Mouse (Mus musculus) macrophage (primary cell): ENCODE data around the gene Mfsd4b5. TPM values are rescaled to one million over a fixed set of nuclear protein-coding genes. Genes with fewer than 3 reads are reported as not detected.
"Not testable (repeated sequence)": the region's sequence is repeated elsewhere in the genome, so short reads cannot be mapped to it uniquely, and the experiment has no call there.

Experiments
- H3K27ac ChIP-seq: fragments of 350-480 bp; formaldehyde crosslinking; 2 replicates; pipeline ENCODE4 v1.9.0; 2021
- H3K36me3 ChIP-seq: fragments of 350-480 bp; formaldehyde crosslinking; 2 replicates; pipeline ENCODE4 v1.9.0; 2021; ENCODE audit errors: inconsistent target
- H3K4me3 ChIP-seq: fragments of 350-480 bp; formaldehyde crosslinking; 2 replicates; pipeline ENCODE4 v1.9.0; 2021; ENCODE audit errors: inconsistent target
- H3K79me2 ChIP-seq: fragments of 350-480 bp; formaldehyde crosslinking; 2 replicates; pipeline ENCODE4 v1.9.0; 2021; ENCODE audit errors: inconsistent target
- WGBS: methylation state at CpG from one replicate; pipeline ENCODE4 v1.1.7; 2026; ENCODE audit warnings: inconsistent platforms; ENCODE audit not compliant: missing documents; 5-methylcytosine and 5-hydroxymethylcytosine counted together
- polyA plus RNA-seq: library from polyadenylated mRNA; stranded (reverse); fragments of 250-400 nt; gene quantifications from 3 replicates; pipeline ENCODE4 v1.2.4, GENCODE M21; 2018; ENCODE audit warnings: inconsistent platforms
- total RNA-seq, 78 experiments: library from RNA; depleted of rRNA; stranded (reverse); fragments of 250-400 nt; gene quantifications; 1 replicate in 9 of 78; 2 replicates in 24 of 78; 3 replicates in 43 of 78; 4 replicates in 2 of 78; pipeline ENCODE4 v1.2.4; 2018; ENCODE audit warnings: inconsistent platforms in 56 of 78

The Mfsd4b5 gene
- total RNA-seq (2018; cell fraction: chromatin; rRNA removed), result 1 to 10 TPM in 17 of 26 experiments, under 1 TPM in 9; 0.37 to 5.0 (median 1.5) TPM
- under 1 TPM; 0.09 to 0.58 (median 0.24) TPM for total RNA-seq (2018; cell fraction: cytosol; rRNA removed)
- 1 to 10 TPM in 21 of 26 experiments, under 1 TPM in 5; 0.60 to 6.7 (median 2.0) TPM for total RNA-seq (2018; cell fraction: nucleus; rRNA removed)
- 0.06 to 0.16 TPM (median 0.14 TPM) in 3 replicates for polyA plus RNA-seq

DNA sequence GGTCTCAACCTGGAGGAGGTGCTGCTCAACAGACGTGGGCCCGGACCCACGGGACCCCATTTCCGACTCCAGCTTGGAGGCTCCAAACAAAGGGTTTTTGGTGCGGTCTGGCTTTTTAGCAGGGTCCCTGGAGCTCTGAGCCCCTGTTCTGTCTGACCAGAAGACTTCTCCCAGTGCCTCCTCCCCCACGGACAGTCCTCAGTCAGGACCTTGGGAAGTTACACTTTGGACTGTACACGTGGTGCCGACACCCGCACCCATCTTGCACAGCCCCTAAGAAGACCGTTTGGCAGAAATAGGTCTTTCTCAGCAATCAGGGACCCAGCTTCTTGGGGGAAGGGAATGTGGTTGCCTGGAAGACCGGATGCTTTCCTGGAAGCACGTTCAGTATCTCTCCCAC, at the start of gene Mfsd4b5:
Mfsd4b5 (minus strand) TSS at position 181 of the 400 bp plus-strand sequence.
- 92% methylated on average over 11 of the region's 12 CpGs for WGBS
- no peaks in the 10 kb centered on the region for H3K36me3 ChIP-seq
- no peaks in the 10 kb centered on the region for H3K79me2 ChIP-seq
- no peak within 1 kb of the TSS for H3K4me3 ChIP-seq
- H3K27ac ChIP-seq, result no peak within 1 kb of the TSS

DNA sequence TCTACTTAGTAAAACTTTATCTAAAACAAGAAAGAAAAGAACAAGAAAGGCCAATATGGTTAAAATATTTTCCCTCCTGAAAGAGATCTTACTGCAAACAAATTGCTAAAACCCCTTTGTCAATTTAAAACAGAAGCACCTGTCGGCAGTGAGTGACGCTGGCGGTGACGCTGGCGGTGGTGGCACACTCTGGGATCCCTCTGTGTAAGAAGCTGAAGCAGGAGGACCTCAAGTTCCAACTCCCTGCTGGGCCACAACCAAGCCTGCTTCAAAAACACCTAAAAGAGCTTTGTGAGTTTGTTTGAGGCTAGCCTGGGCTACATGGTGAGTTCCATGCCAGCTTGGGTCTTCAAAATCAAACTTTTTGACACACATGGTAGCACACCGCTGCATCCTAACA, 48.5 kb upstream of the Mfsd4b5 start:
- Histone ChIP-seq H3K79me2 (no peaks in the 10 kb centered on the region), H3K36me3 (peaks cover 50% of the 10 kb centered on the region), H3K27ac (no peak overlapping the region), H3K4me3 (no peak overlapping the region)
- WGBS, result 97% methylated on average over 6 of the region's 6 CpGs

DNA sequence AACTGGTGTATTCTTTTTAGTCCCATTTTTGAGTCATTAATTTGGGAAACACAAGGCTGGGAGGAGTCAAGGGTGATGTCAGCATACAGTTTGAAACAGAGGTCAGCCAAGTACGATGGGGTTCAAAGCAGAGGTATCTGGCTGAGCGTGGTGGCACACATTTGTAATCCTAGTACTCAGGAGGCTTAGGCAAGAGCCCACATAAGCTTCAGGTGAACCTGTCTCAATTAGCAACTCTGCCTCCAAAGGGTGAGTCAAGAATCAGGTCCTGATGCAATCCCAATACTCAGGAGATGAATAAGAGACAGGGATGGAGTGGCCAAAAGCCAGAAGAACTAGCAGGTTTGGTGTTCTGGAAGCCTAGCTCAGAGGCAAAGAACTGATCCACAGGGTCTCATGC, 46.5 kb upstream of the Mfsd4b5 start:
- H3K4me3 ChIP-seq, result no peak overlapping the region
- 95% methylated on average over 2 of the region's 2 CpGs for WGBS
- H3K36me3 ChIP-seq, result peaks cover 41% of the 10 kb centered on the region
- H3K79me2 ChIP-seq, result no peaks in the 10 kb centered on the region
- no peak overlapping the region for H3K27ac ChIP-seq

DNA sequence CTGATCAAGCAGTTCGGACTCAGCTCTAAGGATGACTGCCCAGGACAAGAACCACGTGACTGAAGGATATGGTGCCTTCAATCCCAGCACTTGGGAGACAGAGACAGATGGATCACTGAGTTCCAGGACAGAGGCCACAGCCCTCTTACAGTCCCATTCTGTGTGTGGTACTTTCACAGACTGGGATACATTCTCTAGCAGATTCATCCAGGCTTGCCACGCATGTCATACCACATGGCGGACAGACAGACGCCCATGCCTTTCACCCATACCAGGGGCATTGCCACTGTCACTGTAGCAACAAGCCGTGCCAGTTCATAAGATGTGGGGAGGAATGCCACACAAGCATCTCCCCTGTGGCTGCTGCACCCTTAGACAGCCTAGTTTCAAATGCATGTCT, 44.3 kb upstream of the Mfsd4b5 start:
- WGBS, result 93% methylated on average over 6 of the region's 6 CpGs
- H3K36me3 ChIP-seq, result peaks cover 20% of the 10 kb centered on the region; the same call in 1 of the 2 replicates
- H3K4me3 ChIP-seq, result no peak overlapping the region
- H3K27ac ChIP-seq, result no peak overlapping the region
- H3K79me2 ChIP-seq, result no peaks in the 10 kb centered on the region

DNA sequence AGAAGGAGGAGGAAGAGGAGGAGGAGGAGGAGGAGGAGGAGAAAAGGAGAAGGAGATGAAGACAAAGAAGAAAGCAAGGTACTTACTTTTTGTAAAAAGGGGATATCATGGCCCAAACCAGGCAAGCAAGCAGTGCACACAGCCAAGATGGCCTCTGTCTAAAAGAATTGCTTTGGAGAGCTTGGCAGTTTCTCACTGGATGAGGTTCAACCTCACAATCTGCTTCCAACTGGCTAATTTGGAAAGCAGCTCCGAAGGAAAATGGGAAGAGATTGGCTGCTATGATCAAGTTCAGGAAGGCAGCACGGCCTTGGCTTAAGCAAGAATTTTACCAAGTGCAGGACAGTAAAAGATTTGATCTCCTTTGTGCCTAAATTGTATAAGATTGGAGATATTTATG, 43.2 kb upstream of the Mfsd4b5 start:
- H3K27ac ChIP-seq, result no peak overlapping the region
- H3K36me3 ChIP-seq, result peaks cover 9% of the 10 kb centered on the region; the same call in 1 of the 2 replicates
- H3K79me2 ChIP-seq, result no peaks in the 10 kb centered on the region
- H3K4me3 ChIP-seq, result no peak overlapping the region
- WGBS, result 96% methylated on average over 2 of the region's 2 CpGs

DNA sequence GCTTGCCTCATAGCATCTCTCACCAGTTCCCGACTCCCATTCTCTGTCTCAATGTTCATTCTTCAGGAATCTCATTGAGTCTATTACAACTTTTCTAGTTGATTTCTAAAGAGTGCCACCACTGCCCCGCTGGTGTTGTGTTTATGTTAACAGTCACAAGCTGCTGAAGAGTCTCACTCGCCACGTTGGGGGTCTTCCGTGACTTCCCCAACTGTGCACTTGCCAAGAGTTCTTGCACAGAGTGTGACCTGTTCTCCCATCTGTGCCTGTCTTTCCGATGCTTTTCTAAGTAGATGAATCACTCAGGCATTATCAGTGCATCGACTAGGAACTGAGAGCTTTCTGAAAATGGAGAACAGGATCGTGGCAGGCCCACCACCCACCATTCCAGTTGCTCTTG, 41.6 kb upstream of the Mfsd4b5 start:
- H3K36me3 ChIP-seq, result no peaks in the 10 kb centered on the region
- WGBS, result 90% methylated on average over 8 of the region's 8 CpGs
- H3K4me3 ChIP-seq, result no peak overlapping the region
- no peaks in the 10 kb centered on the region for H3K79me2 ChIP-seq
- H3K27ac ChIP-seq, result no peak overlapping the region

DNA sequence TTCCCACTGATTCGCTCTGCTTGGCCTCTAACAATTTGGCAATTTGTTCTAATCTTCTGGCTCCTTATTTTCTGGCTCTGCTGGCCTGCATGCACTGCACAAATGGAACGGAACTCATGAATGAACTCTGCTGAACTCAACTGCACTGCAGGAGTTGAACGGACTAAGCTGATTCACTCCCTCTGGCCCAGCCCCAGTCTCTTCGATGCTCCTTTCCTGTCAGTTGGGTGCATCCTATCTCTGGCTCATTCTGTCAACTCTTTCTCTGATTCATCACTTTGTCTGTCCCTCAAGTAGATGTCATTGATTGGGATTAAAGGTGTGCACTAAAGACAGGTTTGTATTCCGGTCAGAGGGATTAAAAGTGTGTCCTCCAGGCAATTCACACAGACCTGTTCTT, 40.1 kb upstream of the Mfsd4b5 start:
- WGBS, result 98% methylated on average over 3 of the region's 5 CpGs
- Histone ChIP-seq H3K79me2 (no peaks in the 10 kb centered on the region), H3K27ac (no peak overlapping the region), H3K36me3 (no peaks in the 10 kb centered on the region), H3K4me3 (no peak overlapping the region)

DNA sequence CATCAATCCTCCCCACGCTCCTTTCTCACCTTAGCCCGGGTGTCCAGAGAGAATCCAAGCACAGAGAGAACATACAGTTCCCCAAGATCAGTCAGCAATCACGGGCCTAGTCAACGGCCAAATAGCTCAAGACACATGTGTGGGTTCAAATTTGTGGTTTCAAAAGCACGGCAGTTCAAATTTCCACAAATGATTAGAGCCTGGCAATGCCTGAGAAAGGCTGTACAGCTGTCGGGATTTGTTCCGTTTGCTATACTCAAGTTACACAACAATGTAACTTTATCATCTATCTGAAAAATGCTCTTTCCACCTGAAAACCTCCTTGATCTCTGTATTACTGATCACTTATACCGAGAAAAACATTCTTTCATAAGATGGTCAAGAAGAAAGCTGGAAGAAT, 39.1 kb upstream of the Mfsd4b5 start:
- H3K4me3 ChIP-seq, result no peak overlapping the region
- no peak overlapping the region for H3K27ac ChIP-seq
- WGBS, result 72% methylated on average over 8 of the region's 8 CpGs
- no peaks in the 10 kb centered on the region for H3K36me3 ChIP-seq
- no peaks in the 10 kb centered on the region for H3K79me2 ChIP-seq

DNA sequence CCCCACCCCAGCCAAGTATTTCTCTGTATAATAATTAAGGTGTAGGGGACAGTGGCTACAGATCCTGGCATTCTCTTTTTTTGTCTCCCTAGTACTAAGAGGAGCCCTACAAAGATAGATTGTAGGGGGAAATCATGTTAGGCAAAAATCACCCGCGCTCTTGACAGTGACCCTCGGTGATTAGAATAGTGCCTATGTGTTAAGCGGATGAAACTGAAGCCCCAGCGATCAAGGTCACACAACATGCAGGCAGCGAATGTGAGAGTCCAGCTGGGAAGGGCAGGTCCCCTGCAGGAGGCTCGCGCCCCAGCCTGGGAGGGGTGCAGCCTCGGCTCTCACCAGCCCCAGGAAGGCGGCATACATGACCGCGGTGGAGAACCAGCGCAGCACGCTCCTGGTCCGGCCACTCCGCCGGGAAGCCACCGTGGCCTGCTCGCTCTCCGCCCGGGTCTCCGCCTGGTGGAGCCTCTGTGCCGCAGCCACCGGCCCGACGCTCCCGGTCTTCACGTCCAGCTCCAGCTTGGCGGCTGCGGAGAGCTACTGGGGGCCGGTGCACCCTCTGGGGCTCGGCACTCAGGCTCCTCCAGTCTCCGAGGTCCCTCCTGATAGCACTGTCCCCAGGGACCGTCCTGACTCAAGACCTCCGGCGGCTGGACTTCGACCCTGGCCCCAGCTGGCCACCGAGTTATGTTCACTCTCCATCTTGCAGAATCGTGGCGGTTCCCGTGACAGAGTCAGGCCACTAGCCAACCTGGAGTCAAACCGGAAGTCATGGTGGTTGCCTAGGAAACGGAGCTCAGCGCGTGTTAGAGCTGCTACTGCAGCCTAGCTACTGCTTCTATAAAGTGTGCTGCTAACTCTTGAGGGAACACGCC, 38.3 kb upstream of the Mfsd4b5 start, which contains the start of gene Mfsd4b1:
Mfsd4b1 (minus strand) TSS at position 715 of the 875 bp plus-strand sequence.
- 5% methylated on average over 46 of the region's 46 CpGs for WGBS
- Histone ChIP-seq H3K79me2 (no peaks in the 10 kb centered on the region), H3K4me3 (peak within 1 kb of the TSS; percentile 24), H3K27ac (no peak within 1 kb of the TSS), H3K36me3 (no peaks in the 10 kb centered on the region)

DNA sequence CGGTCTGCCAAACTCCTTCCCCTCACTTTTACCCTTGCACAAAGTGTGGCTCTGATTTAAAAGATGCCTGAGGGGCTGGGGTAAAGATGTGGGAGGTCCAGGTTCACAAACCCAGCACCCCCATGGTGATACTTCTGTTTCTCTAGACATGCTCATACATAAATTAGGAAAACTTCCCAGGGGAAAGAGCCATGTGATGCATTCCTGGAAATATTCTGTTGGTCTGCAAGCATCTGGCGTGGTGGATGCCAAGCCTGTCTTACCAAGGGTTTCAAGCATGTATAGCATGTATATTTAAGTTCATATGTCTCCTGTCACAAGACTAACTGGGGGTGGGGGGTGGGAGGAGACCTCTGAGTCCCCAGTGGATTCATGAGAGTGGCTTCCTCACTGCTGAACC, 34.0 kb upstream of the Mfsd4b5 start:
- 50% methylated on average over 2 of the region's 2 CpGs for WGBS
- Histone ChIP-seq H3K27ac (peak overlapping the region; percentile 70), H3K4me3 (no peak overlapping the region), H3K79me2 (no peaks in the 10 kb centered on the region), H3K36me3 (no peaks in the 10 kb centered on the region)

DNA sequence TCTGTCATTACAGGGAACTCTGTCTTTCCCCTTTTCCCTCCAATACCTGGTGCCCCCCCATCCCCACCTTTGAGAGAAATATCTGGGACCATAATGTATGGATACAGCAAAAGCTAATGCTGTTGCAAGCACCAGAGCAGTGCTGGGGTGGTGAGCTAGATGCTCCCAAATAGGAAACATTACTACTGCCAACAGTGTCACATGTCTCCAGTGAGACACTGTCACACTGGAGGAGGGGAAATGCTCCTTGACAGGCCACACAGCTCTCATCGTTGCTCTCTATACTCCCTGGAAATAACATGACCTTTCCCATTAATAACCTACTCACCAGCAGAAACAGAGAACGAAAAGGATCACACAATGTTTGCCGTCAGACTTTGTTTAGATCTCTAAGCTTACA, 33.0 kb upstream of the Mfsd4b5 start:
- Histone ChIP-seq H3K4me3 (no peak overlapping the region), H3K27ac (peak overlapping the region; percentile 70), H3K79me2 (no peaks in the 10 kb centered on the region), H3K36me3 (no peaks in the 10 kb centered on the region)
- WGBS, result 67% methylated on average over 3 of the region's 3 CpGs

DNA sequence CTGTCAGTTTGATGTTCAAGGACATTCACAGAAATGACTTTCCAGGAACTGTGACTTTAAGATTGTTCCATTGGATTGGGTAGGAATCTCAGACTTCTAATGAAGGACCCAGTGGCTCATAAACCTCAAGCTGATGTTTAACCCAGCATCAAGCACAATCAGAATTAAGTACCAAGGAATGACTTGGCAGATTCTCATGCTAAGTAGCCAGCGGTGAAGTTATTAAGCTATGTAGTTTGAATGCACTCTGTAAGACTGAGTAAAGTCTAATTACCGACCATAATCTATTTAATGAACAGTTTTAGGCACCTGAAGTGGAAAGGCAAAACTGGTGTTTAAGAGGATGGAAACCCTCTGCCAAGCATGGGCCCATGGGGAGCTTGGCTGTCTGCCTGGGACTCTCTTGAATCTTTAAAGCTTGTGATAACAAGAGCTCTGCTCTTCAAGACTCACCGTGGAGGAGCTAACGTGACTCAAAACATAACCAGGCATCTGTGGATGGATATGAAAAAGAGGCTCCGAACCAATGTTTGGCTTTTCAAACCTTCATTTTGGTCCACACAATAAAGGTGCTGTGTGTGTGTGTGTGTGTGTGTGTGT, 31.9 kb upstream of the Mfsd4b5 start:
- no peaks in the 10 kb centered on the region for H3K36me3 ChIP-seq
- H3K79me2 ChIP-seq, result no peaks in the 10 kb centered on the region
- H3K27ac ChIP-seq, result no peak overlapping the region
- no peak overlapping the region for H3K4me3 ChIP-seq
- WGBS, result 90% methylated on average over 5 of the region's 5 CpGs

DNA sequence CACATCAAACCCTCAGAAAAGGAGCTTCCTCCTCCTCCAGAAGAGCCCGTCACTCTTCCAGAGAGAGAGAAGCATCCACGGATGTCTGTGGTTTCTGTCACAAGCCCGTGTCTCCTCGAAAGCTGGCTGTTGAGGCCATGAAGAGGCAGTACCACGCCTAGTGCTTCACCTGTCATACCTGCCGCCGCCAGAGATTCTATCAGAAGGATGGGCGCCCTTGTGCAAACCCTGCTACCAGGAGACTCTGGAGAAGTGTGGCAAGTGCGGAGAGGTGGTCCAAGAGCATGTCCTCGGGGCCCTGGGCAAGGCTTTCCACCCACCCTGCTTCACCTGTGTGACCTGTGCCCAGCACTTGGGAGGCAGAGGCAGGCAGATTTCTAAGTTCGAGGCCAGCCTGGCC, 23.1 kb upstream of the Mfsd4b5 start:
- H3K79me2 ChIP-seq, result no peaks in the 10 kb centered on the region
- H3K27ac ChIP-seq, result no peak overlapping the region
- H3K4me3 ChIP-seq, result no peak overlapping the region
- WGBS, result 84% methylated on average over 11 of the region's 11 CpGs
- no peaks in the 10 kb centered on the region for H3K36me3 ChIP-seq

DNA sequence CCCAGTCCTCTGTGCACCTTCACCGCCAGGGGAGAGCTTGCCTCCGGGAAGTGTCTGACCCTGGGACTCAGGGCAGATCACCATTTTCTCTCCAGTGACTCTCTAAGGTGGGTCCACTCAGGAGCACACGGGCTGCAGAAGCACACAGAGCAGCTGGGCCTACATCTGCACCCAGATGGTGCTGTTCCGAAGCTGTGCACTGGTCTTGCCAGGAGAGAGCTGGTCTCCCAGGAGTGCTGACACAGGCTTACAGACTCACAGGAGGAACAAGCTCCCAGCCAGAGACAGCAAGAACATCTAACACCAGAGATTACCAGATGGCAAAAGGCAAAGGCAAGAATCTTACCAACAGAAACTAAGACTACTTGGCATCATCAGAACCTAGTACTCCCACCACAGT, 22.4 kb upstream of the Mfsd4b5 start:
- WGBS, result 90% methylated on average over 4 of the region's 4 CpGs
- not testable (repeated sequence) for H3K79me2 ChIP-seq, H3K36me3 ChIP-seq, H3K27ac ChIP-seq, H3K4me3 ChIP-seq

DNA sequence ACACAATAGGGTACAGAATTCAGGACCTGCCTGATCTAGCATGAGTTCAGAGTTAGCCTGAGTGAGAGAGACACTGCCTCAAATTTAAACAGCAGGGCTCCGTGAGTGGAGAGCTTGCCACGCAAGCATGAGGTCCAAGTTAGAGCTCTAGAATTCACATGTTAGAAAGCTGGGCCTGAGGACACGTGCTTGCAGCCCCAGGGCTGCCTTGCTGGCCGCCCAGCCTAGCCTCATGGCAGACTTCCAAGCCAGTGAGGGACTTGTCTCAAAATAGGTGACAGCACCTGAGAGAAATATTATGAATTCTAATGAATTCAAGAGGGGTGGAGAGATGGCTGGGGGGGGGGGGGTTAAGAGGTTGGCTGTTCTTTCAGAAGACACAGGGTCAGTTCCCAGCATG, 21.5 kb upstream of the Mfsd4b5 start:
- no peaks in the 10 kb centered on the region for H3K79me2 ChIP-seq
- no peak overlapping the region for H3K4me3 ChIP-seq
- 96% methylated on average over 3 of the region's 4 CpGs for WGBS
- no peaks in the 10 kb centered on the region for H3K36me3 ChIP-seq
- no peak overlapping the region for H3K27ac ChIP-seq
